Mouse (Mus musculus) heart, postnatal 0 days (tissue): ENCODE measurements around the gene Bcl7c.

Source experiments
- CTCF ChIP-seq: IDR thresholded peaks from 2 replicates; pipeline ENCODE4 v1.5.1; 2016; ENCODE audit warnings: antibody characterized with exemption, control low read depth, low read depth
- EP300 ChIP-seq: IDR thresholded peaks from 2 replicates; pipeline ENCODE4 v1.6.1; 2016; ENCODE audit warnings: antibody characterized with exemption, low read depth

GRCm38 (mm10) chr7:127707957-127708206, 851 bp downstream of the Bcl7c start:
- no peak for TF ChIP-seq EP300
- no peak for TF ChIP-seq CTCF
